Mouse (Mus musculus): ENCODE data around the gene Rab19.

DNA sequence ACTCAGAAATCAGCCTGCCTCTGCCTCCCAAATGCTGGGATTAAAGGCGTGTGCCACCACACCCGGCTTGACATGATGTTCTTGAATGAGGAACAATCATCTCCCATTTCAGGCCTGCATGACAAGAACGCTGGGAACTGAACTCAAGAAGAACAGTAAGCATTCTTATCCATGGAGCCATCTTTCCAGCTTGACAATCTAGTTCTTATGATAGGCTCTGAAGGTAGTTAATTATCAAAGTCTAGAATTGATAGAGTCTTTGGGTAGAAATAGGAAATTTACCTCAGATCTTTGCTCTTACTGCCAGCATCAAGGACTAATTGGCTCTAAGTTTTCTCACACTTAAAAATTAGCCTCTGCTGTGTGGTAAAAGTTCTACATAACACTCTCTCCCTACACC, 699 bp upstream of the Rab19 start:
- no peak for TF ChIP-seq CTCF (IDR thresholded peaks at IDR 0.05; ENCODE audit: low read depth, low read length)
- TF ChIP-seq POLR2A (IDR thresholded peaks at IDR 0.05; ENCODE audit: insufficient read depth, low read length), result no peak
- no peak for TF ChIP-seq EP300 (IDR thresholded peaks at IDR 0.05; ENCODE audit: insufficient read depth, low read depth, low read length)

All from ES-Bruce4 (cell line).